Mouse (Mus musculus) heart, embryonic 11.5 days (tissue): ENCODE measurements around the gene Arl15. TPM values are rescaled to one million over a fixed set of nuclear protein-coding genes. Genes with fewer than 3 reads are reported as not detected.

Experiments
- ATAC-seq: fragments of 200-750 bp; cut with Nextera tagmentation; replicated peaks from 2 replicates; pipeline ENCODE4 v1.8.0; 2017; ENCODE audit warnings: moderate library complexity; ENCODE audit not compliant: insufficient number of reproducible peaks, low FRiP score, low TSS enrichment
- H3K27ac ChIP-seq: fragments of 300-500 bp; sonication (generic); 2 replicates; pipeline ENCODE4 v1.5.1; 2014; ENCODE audit warnings: mild to moderate bottlenecking, low read depth, low read length
- H3K27me3 ChIP-seq: fragments of 300-500 bp; sonication (generic); 2 replicates; pipeline ENCODE4 v1.6.1; 2014; ENCODE audit warnings: mild to moderate bottlenecking, low read length, mixed read lengths; ENCODE audit not compliant: control insufficient read depth, insufficient read depth
- H3K36me3 ChIP-seq: fragments of 300-500 bp; sonication (generic); 2 replicates; pipeline ENCODE4 v1.6.1; 2014; ENCODE audit warnings: mild to moderate bottlenecking, low read length, moderate library complexity, mixed read lengths; ENCODE audit not compliant: control insufficient read depth, insufficient read depth
- H3K4me1 ChIP-seq: fragments of 300-500 bp; sonication (generic); 2 replicates; pipeline ENCODE4 v1.6.1; 2014; ENCODE audit warnings: low read length; ENCODE audit not compliant: control insufficient read depth, insufficient read depth
- H3K4me2 ChIP-seq: fragments of 300-500 bp; sonication (generic); 2 replicates; pipeline ENCODE4 v1.6.1; 2014; ENCODE audit warnings: mild to moderate bottlenecking, moderate library complexity
- H3K4me3 ChIP-seq: fragments of 300-500 bp; sonication (generic); 2 replicates; pipeline ENCODE4 v1.5.1; 2014; ENCODE audit warnings: low read depth, low read length
- H3K9ac ChIP-seq: fragments of 300-500 bp; sonication (generic); 2 replicates; pipeline ENCODE4 v1.6.1; 2014; ENCODE audit warnings: mild to moderate bottlenecking, low read depth, low read length, moderate library complexity
- H3K9me3 ChIP-seq: fragments of 300-500 bp; sonication (generic); replicated peaks from 2 replicates; pipeline ENCODE4 v1.6.1; 2016; ENCODE audit warnings: low read length; ENCODE audit not compliant: control insufficient read depth
- WGBS: fragments of 180-500 bp; shearing (Covaris S2); extraction: QIAGEN DNeasy Blood & Tissue Kit; methylation state at CpG from one replicate; pipeline ENCODE4 v1.1.7; 2014; ENCODE audit not compliant: insufficient replicate concordance; 5-methylcytosine and 5-hydroxymethylcytosine counted together
- polyA plus RNA-seq: library from polyadenylated mRNA; unstranded; fragments of >200 nt; fragmentation: Nextera tagmentation; extraction: Ambion mirVana; gene quantifications from 2 replicates; pipeline ENCODE4 v1.2.1, GENCODE M21; 2014

Arl15 gene
- polyA plus RNA-seq, 1 experiment from 2014 or later, result 10.1 TPM

GRCm38 (mm10) chr13:113975722-113976121, 181.4 kb downstream of the Arl15 start:
- Histone ChIP-seq H3K4me3 (no peak overlapping the region), H3K27ac (no peak overlapping the region), H3K4me1 (peaks cover 3% of the 10 kb centered on the region), H3K9me3 (no peaks in the 10 kb centered on the region), H3K4me2 (no peak overlapping the region), H3K27me3 (no peaks in the 10 kb centered on the region), H3K36me3 (no peaks in the 10 kb centered on the region), H3K9ac (no peak overlapping the region)
- 82% methylated on average over 6 of the region's 6 CpGs for WGBS
- no peak for ATAC-seq

GRCm38 (mm10) chr13:113976936-113977335, 182.6 kb downstream of the Arl15 start:
- H3K9ac ChIP-seq, result no peak overlapping the region
- H3K9me3 ChIP-seq, result no peaks in the 10 kb centered on the region
- no peak overlapping the region for H3K27ac ChIP-seq
- H3K4me1 ChIP-seq, result peaks cover 7% of the 10 kb centered on the region
- H3K4me2 ChIP-seq, result no peak overlapping the region
- no peak for ATAC-seq
- no peak overlapping the region for H3K4me3 ChIP-seq
- H3K27me3 ChIP-seq, result no peaks in the 10 kb centered on the region
- WGBS, result 96% methylated on average over 4 of the region's 4 CpGs
- H3K36me3 ChIP-seq, result no peaks in the 10 kb centered on the region

GRCm38 (mm10) chr13:113980739-113981460, 186.6 kb downstream of the Arl15 start:
- Histone ChIP-seq H3K9me3 (no peaks in the 10 kb centered on the region), H3K4me3 (no peak overlapping the region), H3K4me2 (no peak overlapping the region), H3K36me3 (no peaks in the 10 kb centered on the region), H3K27me3 (no peaks in the 10 kb centered on the region), H3K9ac (no peak overlapping the region), H3K4me1 (peaks cover 8% of the 10 kb centered on the region), H3K27ac (no peak overlapping the region)
- no peak for ATAC-seq
- 58% methylated on average over 15 of the region's 15 CpGs for WGBS

- WGBS, result 57% methylated on average over 9 of the region's 9 CpGs
- Histone ChIP-seq H3K36me3 (no peaks in the 10 kb centered on the region), H3K27me3 (no peaks in the 10 kb centered on the region), H3K4me2 (no peak overlapping the region), H3K9ac (no peak overlapping the region), H3K4me1 (peaks cover 8% of the 10 kb centered on the region), H3K4me3 (no peak overlapping the region), H3K27ac (no peak overlapping the region), H3K9me3 (no peaks in the 10 kb centered on the region)
- ATAC-seq, result no peak
Measured at GRCm38 (mm10) chr13:113981461-113982000, 187.2 kb downstream of the Arl15 start.

GRCm38 (mm10) chr13:113983633-113984032, 189.3 kb downstream of the Arl15 start:
- Histone ChIP-seq H3K27me3 (no peaks in the 10 kb centered on the region), H3K9me3 (no peaks in the 10 kb centered on the region), H3K9ac (no peak overlapping the region), H3K4me3 (no peak overlapping the region), H3K36me3 (no peaks in the 10 kb centered on the region), H3K4me2 (no peak overlapping the region), H3K27ac (no peak overlapping the region), H3K4me1 (peaks cover 8% of the 10 kb centered on the region)
- ATAC-seq, result no peak
- 42% methylated on average over 6 of the region's 6 CpGs for WGBS

GRCm38 (mm10) chr13:113984491-113984890, 190.2 kb downstream of the Arl15 start:
- H3K36me3 ChIP-seq, result no peaks in the 10 kb centered on the region
- no peak overlapping the region for H3K4me2 ChIP-seq
- H3K9me3 ChIP-seq, result no peaks in the 10 kb centered on the region
- no peaks in the 10 kb centered on the region for H3K27me3 ChIP-seq
- H3K4me1 ChIP-seq, result peaks cover 6% of the 10 kb centered on the region
- no peak overlapping the region for H3K4me3 ChIP-seq
- ATAC-seq, result no peak
- no peak overlapping the region for H3K9ac ChIP-seq
- 90% methylated on average over 4 of the region's 4 CpGs for WGBS
- H3K27ac ChIP-seq, result no peak overlapping the region

- H3K27me3 ChIP-seq, result no peaks in the 10 kb centered on the region
- H3K9me3 ChIP-seq, result no peaks in the 10 kb centered on the region
- no peak overlapping the region for H3K9ac ChIP-seq
- WGBS, result 84% methylated on average over 13 of the region's 13 CpGs
- no peak overlapping the region for H3K4me3 ChIP-seq
- H3K36me3 ChIP-seq, result no peaks in the 10 kb centered on the region
- no peak overlapping the region for H3K4me2 ChIP-seq
- H3K4me1 ChIP-seq, result no peaks in the 10 kb centered on the region; the same call in 1 of the 2 replicates
- H3K27ac ChIP-seq, result no peak overlapping the region
- no peak for ATAC-seq
Measured at GRCm38 (mm10) chr13:113986864-113987562, 192.7 kb downstream of the Arl15 start.

- Histone ChIP-seq H3K27me3 (no peaks in the 10 kb centered on the region), H3K4me2 (no peak overlapping the region), H3K36me3 (no peaks in the 10 kb centered on the region), H3K9ac (no peak overlapping the region), H3K9me3 (no peaks in the 10 kb centered on the region), H3K4me1 (no peaks in the 10 kb centered on the region), H3K27ac (no peak overlapping the region), H3K4me3 (no peak overlapping the region)
- 79% methylated on average over 3 of the region's 3 CpGs for WGBS
- ATAC-seq, result no peak
Measured at GRCm38 (mm10) chr13:113990247-113990646, 195.9 kb downstream of the Arl15 start.
